Mouse (Mus musculus) lung, postnatal 0 days (tissue): ENCODE measurements at regions not wholly inside any gene's neighbourhood (a gene's known extent, or its start where the extent isn't known, plus 50 kb on each side); places are given as distances from the start of the nearest gene placed in this dataset.

Experiments used
- CTCF ChIP-seq: IDR thresholded peaks from 2 replicates; pipeline ENCODE4 v1.5.1; 2016; ENCODE audit warnings: antibody characterized with exemption, mild to moderate bottlenecking
- EP300 ChIP-seq: IDR thresholded peaks from 2 replicates; pipeline ENCODE4 v1.6.1; 2016; ENCODE audit warnings: antibody characterized with exemption, mild to moderate bottlenecking, control low read depth

DNA sequence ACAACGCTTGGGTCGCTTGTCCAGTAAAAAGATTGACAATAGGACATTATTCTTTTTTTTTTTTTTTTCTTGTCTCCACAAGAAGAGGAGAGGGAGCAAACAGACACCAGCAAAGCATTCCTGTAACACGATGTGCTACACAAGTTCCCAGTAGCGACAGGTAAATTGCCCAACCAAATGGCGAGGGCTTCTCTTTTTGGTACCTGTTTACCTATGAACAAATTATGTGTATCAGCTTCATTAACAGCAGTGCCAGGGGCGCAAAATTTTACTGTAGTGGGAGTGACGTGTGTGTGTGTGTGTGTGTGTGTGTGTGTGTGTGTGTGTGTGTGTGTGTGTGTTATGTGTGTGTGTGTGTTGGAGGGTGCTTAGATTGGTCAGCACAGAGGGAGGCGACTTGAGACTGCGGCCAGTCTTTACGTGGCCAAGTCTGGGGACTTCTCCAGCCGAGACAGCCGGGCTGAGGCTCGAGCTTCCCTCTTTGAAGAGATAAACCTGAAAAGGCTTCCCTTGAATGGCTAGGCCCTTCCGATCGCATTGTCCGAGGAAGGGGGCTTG lies 226.4 kb downstream of the Mef2c start:
- no peak for TF ChIP-seq CTCF
- no peak for TF ChIP-seq EP300
